ENCODE assay signal across 1 mouse cellular context in genomic region chr9:106421865-106422160, GRCm38 (mm10).
TF ChIP-seq lines count a peak whose summit lies in the region.

No protein-coding gene starts in this region.

TF ChIP-seq in MEL, 35 proteins besides CTCF, POLR2A, EP300 and RAD21 (continued from another document):
- TF ChIP-seq CHD2 (IDR thresholded peaks at IDR 0.05; ENCODE audit: low read length) (no peak), USF1 (IDR thresholded peaks at IDR 0.05; ENCODE audit: low read depth, low read length) (no peak), GATA1 (IDR thresholded peaks at IDR 0.05; ENCODE audit: low read depth, low read length) (no peak)
